Mouse (Mus musculus): ENCODE results near the gene Dync2li1. TPM values are rescaled to one million over a fixed set of nuclear protein-coding genes. Genes with fewer than 3 reads are reported as not detected.

The Dync2li1 gene
- polyA plus RNA-seq, 1 experiment: 0.71 TPM

DNA sequence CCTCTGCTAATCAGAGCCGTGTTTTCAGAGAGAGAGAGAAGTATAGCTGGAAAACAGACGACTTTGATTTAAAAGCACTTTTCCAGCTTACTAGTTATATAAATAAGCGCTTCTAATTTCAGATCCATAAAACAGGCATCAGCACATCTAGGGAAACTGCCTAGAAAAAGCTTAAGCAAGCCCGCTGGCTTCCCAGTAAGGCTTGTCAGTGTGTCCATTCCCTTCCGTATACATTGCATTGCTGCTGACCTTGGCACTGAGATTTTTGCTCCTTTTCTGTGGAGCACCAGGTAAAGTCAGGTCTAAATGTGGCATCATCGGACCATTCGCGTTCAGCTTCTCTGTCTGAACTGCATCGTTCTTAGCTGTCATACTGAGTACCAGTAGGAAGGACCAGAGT is 16.0 kb downstream of the Dync2li1 start:
- no peaks in the 10 kb centered on the region for H3K36me3 ChIP-seq (ENCODE audit: control insufficient read depth, insufficient read depth, low read length)
- DNase-seq (ENCODE audit: low read depth in 1 of 2, low spot score in 2 of 2): no peak
- no peaks in the 10 kb centered on the region for H3K4me1 ChIP-seq (ENCODE audit: control insufficient read depth, insufficient read depth, insufficient read length)
- H3K27ac ChIP-seq (ENCODE audit: insufficient read depth, low read length): no peak overlapping the region
- 95% methylated on average over 9 of the region's 9 CpGs for WGBS
- no peak overlapping the region for H3K4me3 ChIP-seq (ENCODE audit: extremely low read depth, insufficient read depth, insufficient read length)
- H3K27me3 ChIP-seq (ENCODE audit: control insufficient read depth, insufficient read depth, low read length): no peaks in the 10 kb centered on the region
- TF ChIP-seq CTCF (IDR thresholded peaks at IDR 0.05; ENCODE audit: extremely low read depth, insufficient read depth, insufficient read length, insufficient replicate concordance) (no peak), POLR2A (IDR thresholded peaks at IDR 0.05; ENCODE audit: low read depth, low read length) (no peak)

- TF ChIP-seq POLR2A (IDR thresholded peaks at IDR 0.05; ENCODE audit: low read depth, low read length) (no peak), CTCF (IDR thresholded peaks at IDR 0.05; ENCODE audit: extremely low read depth, insufficient read depth, insufficient read length, insufficient replicate concordance) (no peak)
- 85% methylated on average over 16 of the region's 16 CpGs for WGBS
- H3K36me3 ChIP-seq (ENCODE audit: control insufficient read depth, insufficient read depth, low read length): no peaks in the 10 kb centered on the region
- no peak overlapping the region for H3K27ac ChIP-seq (ENCODE audit: insufficient read depth, low read length)
- H3K27me3 ChIP-seq (ENCODE audit: control insufficient read depth, insufficient read depth, low read length): no peaks in the 10 kb centered on the region
- H3K4me1 ChIP-seq (ENCODE audit: control insufficient read depth, insufficient read depth, insufficient read length): no peaks in the 10 kb centered on the region
- DNase-seq (ENCODE audit: low read depth in 1 of 2, low spot score in 2 of 2): no peak
- H3K4me3 ChIP-seq (ENCODE audit: extremely low read depth, insufficient read depth, insufficient read length): no peak overlapping the region
Observed at GRCm38 (mm10) chr17:84644292-84645050, 18.2 kb downstream of the Dync2li1 start.

GRCm38 (mm10) chr17:84645119-84645518 is 18.8 kb downstream of the Dync2li1 start:
- no peaks in the 10 kb centered on the region for H3K4me1 ChIP-seq (ENCODE audit: control insufficient read depth, insufficient read depth, insufficient read length)
- no peaks in the 10 kb centered on the region for H3K27me3 ChIP-seq (ENCODE audit: control insufficient read depth, insufficient read depth, low read length)
- no peak for TF ChIP-seq POLR2A (IDR thresholded peaks at IDR 0.05; ENCODE audit: low read depth, low read length)
- TF ChIP-seq CTCF (IDR thresholded peaks at IDR 0.05; ENCODE audit: extremely low read depth, insufficient read depth, insufficient read length, insufficient replicate concordance): no peak
- H3K27ac ChIP-seq (ENCODE audit: insufficient read depth, low read length): no peak overlapping the region
- H3K4me3 ChIP-seq (ENCODE audit: extremely low read depth, insufficient read depth, insufficient read length): no peak overlapping the region
- no peaks in the 10 kb centered on the region for H3K36me3 ChIP-seq (ENCODE audit: control insufficient read depth, insufficient read depth, low read length)
- DNase-seq (ENCODE audit: low read depth in 1 of 2, low spot score in 2 of 2): no peak
- WGBS: 86% methylated on average over 9 of the region's 9 CpGs

DNA sequence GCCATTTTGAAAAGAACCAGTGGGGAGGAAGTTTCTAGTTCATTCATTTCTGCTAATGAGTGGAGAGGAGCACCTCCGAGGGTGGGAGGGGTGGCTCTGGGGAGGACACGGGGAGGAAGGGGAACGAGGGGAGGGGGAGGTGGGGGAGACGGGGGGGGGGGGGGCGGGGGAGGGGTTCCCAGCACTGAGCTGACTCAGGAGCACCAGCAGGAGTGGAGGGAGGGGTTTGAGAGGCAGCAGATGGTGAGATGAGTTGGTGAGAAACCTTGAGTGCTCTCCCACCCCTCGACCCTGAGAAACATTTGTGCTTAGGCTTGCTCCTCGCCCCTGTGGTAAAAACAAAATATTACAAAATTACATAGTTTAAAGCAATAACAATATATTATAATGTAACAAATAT is 19.6 kb downstream of the Dync2li1 start:
- Histone ChIP-seq H3K27ac (ENCODE audit: insufficient read depth, low read length) (no peak overlapping the region), H3K4me1 (ENCODE audit: control insufficient read depth, insufficient read depth, insufficient read length) (no peaks in the 10 kb centered on the region), H3K4me3 (ENCODE audit: extremely low read depth, insufficient read depth, insufficient read length) (no peak overlapping the region), H3K36me3 (ENCODE audit: control insufficient read depth, insufficient read depth, low read length) (no peaks in the 10 kb centered on the region), H3K27me3 (ENCODE audit: control insufficient read depth, insufficient read depth, low read length) (no peaks in the 10 kb centered on the region)
- 40% methylated on average over 3 of the region's 7 CpGs for WGBS
- TF ChIP-seq POLR2A (IDR thresholded peaks at IDR 0.05; ENCODE audit: low read depth, low read length) (no peak), CTCF (IDR thresholded peaks at IDR 0.05; ENCODE audit: extremely low read depth, insufficient read depth, insufficient read length, insufficient replicate concordance) (no peak)
- no peak for DNase-seq (ENCODE audit: low read depth in 1 of 2, low spot score in 2 of 2)

GRCm38 (mm10) chr17:84646477-84646876 is 20.2 kb downstream of the Dync2li1 start:
- TF ChIP-seq POLR2A (IDR thresholded peaks at IDR 0.05; ENCODE audit: low read depth, low read length) (no peak), CTCF (IDR thresholded peaks at IDR 0.05; ENCODE audit: extremely low read depth, insufficient read depth, insufficient read length, insufficient replicate concordance) (no peak)
- Histone ChIP-seq H3K27ac (ENCODE audit: insufficient read depth, low read length) (no peak overlapping the region), H3K27me3 (ENCODE audit: control insufficient read depth, insufficient read depth, low read length) (no peaks in the 10 kb centered on the region), H3K36me3 (ENCODE audit: control insufficient read depth, insufficient read depth, low read length) (no peaks in the 10 kb centered on the region), H3K4me1 (ENCODE audit: control insufficient read depth, insufficient read depth, insufficient read length) (no peaks in the 10 kb centered on the region), H3K4me3 (ENCODE audit: extremely low read depth, insufficient read depth, insufficient read length) (no peak overlapping the region)
- no peak for DNase-seq (ENCODE audit: low read depth in 1 of 2, low spot score in 2 of 2)
- 86% methylated on average over 2 of the region's 2 CpGs for WGBS

- H3K36me3 ChIP-seq (ENCODE audit: control insufficient read depth, insufficient read depth, low read length): no peaks in the 10 kb centered on the region
- no peak overlapping the region for H3K4me3 ChIP-seq (ENCODE audit: extremely low read depth, insufficient read depth, insufficient read length)
- TF ChIP-seq CTCF (IDR thresholded peaks at IDR 0.05; ENCODE audit: extremely low read depth, insufficient read depth, insufficient read length, insufficient replicate concordance) (no peak), POLR2A (IDR thresholded peaks at IDR 0.05; ENCODE audit: low read depth, low read length) (no peak)
- H3K27me3 ChIP-seq (ENCODE audit: control insufficient read depth, insufficient read depth, low read length): no peaks in the 10 kb centered on the region
- no peaks in the 10 kb centered on the region for H3K4me1 ChIP-seq (ENCODE audit: control insufficient read depth, insufficient read depth, insufficient read length)
- DNase-seq (ENCODE audit: low read depth in 1 of 2, low spot score in 2 of 2): no peak
- WGBS: 66% methylated on average over 4 of the region's 4 CpGs
- no peak overlapping the region for H3K27ac ChIP-seq (ENCODE audit: insufficient read depth, low read length)
Observed at GRCm38 (mm10) chr17:84647630-84648029, 21.3 kb downstream of the Dync2li1 start.

- Histone ChIP-seq H3K4me1 (ENCODE audit: control insufficient read depth, insufficient read depth, insufficient read length) (no peaks in the 10 kb centered on the region), H3K36me3 (ENCODE audit: control insufficient read depth, insufficient read depth, low read length) (no peaks in the 10 kb centered on the region), H3K27me3 (ENCODE audit: control insufficient read depth, insufficient read depth, low read length) (no peaks in the 10 kb centered on the region), H3K4me3 (ENCODE audit: extremely low read depth, insufficient read depth, insufficient read length) (no peak overlapping the region), H3K27ac (ENCODE audit: insufficient read depth, low read length) (no peak overlapping the region)
- 91% methylated on average over 9 of the region's 9 CpGs for WGBS
- no peak for DNase-seq (ENCODE audit: low read depth in 1 of 2, low spot score in 2 of 2)
- TF ChIP-seq CTCF (IDR thresholded peaks at IDR 0.05; ENCODE audit: extremely low read depth, insufficient read depth, insufficient read length, insufficient replicate concordance): no peak
- no peak for TF ChIP-seq POLR2A (IDR thresholded peaks at IDR 0.05; ENCODE audit: low read depth, low read length)
Observed at GRCm38 (mm10) chr17:84650302-84651017, 24.2 kb downstream of the Dync2li1 start.
